Mouse (Mus musculus): ENCODE measurements around the gene Liph. TPM values are rescaled to one million over a fixed set of nuclear protein-coding genes. Genes with fewer than 3 reads are reported as not detected.
"Not testable (repeated sequence)": the region's sequence is repeated elsewhere in the genome, so short reads cannot be mapped to it uniquely, and the experiment has no call there.

The Liph gene
- polyA plus RNA-seq, 1 experiment from 2014 or later = 1.0 TPM

DNA sequence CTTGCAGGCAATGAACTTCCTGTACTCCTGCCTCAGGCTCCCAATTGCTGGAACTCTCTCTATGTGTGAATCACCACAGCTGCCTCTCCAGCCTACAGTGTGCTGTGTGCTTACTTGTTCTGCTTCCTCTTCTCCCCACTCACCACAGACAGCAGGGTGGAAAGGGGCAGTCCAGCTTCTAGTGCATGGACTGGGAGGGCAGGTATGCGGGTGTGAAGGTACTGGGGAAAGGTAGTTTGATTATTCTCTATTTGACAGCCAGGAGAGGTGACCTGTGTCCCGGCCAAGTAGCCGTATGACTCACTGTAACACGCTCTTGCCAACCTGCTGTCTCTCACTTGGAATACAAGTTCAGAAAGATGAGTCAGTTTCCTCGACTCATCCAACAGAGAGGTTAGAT lies 2.6 kb upstream of the Liph start:
- no peak for ATAC-seq
- H3K9me3 ChIP-seq (replicated peaks) = no peaks in the 10 kb centered on the region
- no peaks in the 10 kb centered on the region for H3K36me3 ChIP-seq
- peak overlapping the region; percentile 92 for H3K27ac ChIP-seq
- no peak overlapping the region for H3K4me3 ChIP-seq
- H3K4me2 ChIP-seq = no peak overlapping the region
- no peaks in the 10 kb centered on the region for H3K27me3 ChIP-seq (replicated peaks)
- 65% methylated on average over 5 of the region's 5 CpGs for WGBS (ENCODE audit: insufficient replicate concordance)
- peaks cover 44% of the 10 kb centered on the region for H3K4me1 ChIP-seq
- peak overlapping the region; percentile 64; the same call in 1 of the 2 replicates for H3K9ac ChIP-seq

DNA sequence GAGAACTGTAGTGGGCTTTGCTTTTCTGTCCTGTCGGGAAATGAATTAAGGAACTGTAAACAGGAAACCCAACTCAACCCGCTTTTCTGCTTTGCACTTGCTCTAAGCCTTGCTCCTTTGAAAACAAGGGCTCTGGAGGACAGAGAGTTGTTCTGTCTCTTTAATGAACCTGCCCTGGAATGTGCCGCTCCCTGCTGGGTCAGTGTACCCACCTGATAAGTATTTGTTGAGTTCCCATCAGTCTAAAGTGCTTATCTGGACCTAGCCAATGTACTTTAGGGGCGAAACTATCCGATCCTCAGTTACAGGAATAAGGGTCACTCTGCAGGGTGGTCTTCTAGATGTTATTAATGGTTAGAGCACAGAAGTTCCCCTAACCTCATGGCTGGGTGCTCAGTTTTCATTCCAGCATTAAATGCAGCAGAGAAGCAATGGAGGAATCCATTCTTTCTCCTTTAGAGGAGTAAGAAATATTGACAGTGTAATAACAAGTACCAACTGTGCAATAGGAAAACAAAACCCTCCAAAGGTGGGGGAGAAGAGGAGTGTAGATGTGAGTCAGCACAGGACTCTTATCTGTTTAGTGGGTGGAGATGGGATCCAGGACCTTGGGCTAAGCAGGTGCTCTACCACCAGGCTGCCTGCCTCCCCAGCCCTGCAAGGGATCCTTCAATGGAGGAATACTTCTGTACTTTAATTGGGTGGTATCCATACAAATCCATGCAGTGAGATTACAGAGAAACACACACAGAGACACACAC lies 1.6 kb upstream of the Liph start:
- Histone ChIP-seq H3K27ac (peak overlapping the region; percentile 92), H3K9me3 (replicated peaks) (no peaks in the 10 kb centered on the region), H3K4me3 (peak overlapping the region; percentile 28; the same call in 1 of the 2 replicates), H3K9ac (peak overlapping the region; percentile 64), H3K4me2 (peak overlapping the region; percentile 63), H3K27me3 (replicated peaks) (no peaks in the 10 kb centered on the region), H3K4me1 (peaks cover 44% of the 10 kb centered on the region), H3K36me3 (no peaks in the 10 kb centered on the region)
- ATAC-seq = peak; percentile 96
- WGBS (ENCODE audit: insufficient replicate concordance) = 6% methylated on average over 5 of the region's 5 CpGs

DNA sequence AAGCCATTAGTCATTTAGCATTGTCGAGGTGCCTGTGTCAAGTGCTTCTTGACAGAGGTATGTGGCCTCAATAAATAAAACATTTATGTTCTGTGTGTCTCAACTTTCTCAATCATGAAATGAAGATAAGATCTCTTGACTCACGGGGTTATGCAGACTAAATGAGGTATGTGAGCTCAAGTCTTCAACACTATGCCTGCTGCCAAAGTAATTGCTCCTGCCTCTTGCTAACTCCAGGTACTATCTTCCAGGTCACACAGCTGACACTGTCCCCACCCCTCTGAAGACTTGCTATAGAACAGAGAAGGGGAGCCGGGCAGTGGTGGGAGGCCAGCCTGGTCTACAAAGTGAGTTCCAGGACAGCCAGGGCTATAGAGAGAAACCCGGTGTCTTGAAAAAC lies 939 bp upstream of the Liph start:
- peak overlapping the region; percentile 63 for H3K4me2 ChIP-seq
- H3K4me3 ChIP-seq = peak overlapping the region; percentile 28; the same call in 1 of the 2 replicates
- 22% methylated on average over 4 of the region's 4 CpGs for WGBS (ENCODE audit: insufficient replicate concordance)
- H3K9me3 ChIP-seq (replicated peaks) = no peaks in the 10 kb centered on the region
- H3K27ac ChIP-seq = peak overlapping the region; percentile 92
- H3K4me1 ChIP-seq = peaks cover 39% of the 10 kb centered on the region
- peak; percentile 78 for ATAC-seq
- H3K9ac ChIP-seq = peak overlapping the region; percentile 64
- no peaks in the 10 kb centered on the region for H3K27me3 ChIP-seq (replicated peaks)
- H3K36me3 ChIP-seq = no peaks in the 10 kb centered on the region

DNA sequence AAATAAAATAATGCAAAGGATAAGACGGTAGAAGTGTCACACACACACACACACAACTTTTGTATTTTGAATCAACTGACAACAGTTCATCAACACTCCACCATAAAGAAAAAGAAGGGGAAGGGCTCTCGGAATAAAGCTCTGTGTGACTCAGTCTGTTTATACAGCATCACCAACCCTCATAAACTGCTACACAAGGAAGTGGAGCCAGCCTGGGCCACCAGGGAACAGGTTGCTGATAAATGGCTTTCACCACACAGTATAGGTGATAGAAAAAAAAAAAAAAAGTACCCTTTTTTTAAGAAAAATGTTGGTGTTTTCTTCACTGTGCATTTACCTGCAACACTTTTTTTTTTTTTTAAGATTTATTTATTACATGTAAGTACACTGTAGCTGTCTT lies 3.7 kb downstream of the Liph start:
- H3K9me3 ChIP-seq (replicated peaks) = no peaks in the 10 kb centered on the region
- H3K27ac ChIP-seq = no peak overlapping the region
- H3K4me2 ChIP-seq = no peak overlapping the region
- no peak overlapping the region for H3K4me3 ChIP-seq
- no peak overlapping the region for H3K9ac ChIP-seq
- WGBS (ENCODE audit: insufficient replicate concordance) = 73% methylated on average over 2 of the region's 2 CpGs
- H3K36me3 ChIP-seq = no peaks in the 10 kb centered on the region
- no peaks in the 10 kb centered on the region for H3K27me3 ChIP-seq (replicated peaks)
- peaks cover 22% of the 10 kb centered on the region for H3K4me1 ChIP-seq
- no peak for ATAC-seq

DNA sequence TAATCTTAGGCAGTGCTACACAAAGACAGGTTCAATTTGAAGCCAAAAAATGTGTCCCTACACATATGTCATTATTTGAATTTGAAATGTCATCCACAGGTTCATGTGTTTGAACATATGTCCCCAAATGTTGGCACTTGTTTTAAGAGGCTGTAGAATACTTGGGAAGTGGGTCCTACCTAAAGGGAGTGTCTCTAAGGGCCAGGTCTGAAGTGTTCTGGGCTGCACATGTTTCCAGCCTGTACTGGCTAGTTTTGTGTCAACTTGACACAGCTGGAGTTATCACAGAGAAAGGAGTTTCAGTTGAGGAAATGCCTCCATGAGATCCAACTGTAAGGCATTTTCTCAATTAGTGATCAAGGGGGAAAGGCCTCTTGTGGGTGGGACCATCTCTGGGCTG lies 4.6 kb downstream of the Liph start:
- not testable (repeated sequence) for H3K4me3 ChIP-seq

DNA sequence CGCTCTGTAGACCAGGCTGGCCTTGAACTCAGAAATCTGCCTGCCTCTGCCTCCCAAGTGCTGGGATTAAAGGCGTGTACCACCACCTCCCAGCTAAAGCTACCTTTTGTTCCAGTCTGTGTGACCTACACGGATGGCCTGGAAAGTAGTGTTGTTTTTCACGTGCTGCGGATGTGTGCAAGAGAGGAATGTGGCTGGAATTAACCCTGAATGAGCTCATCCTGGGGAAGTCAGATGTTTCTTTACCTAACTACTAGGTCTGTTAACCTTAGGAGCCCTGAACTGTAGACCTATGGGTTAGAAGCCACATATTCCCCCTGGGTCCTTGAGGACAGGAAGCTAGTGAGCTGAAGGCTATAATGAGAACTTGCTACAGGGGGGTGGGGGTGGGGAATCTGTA lies 7.5 kb downstream of the Liph start:
- H3K36me3 ChIP-seq = no peaks in the 10 kb centered on the region
- no peak overlapping the region for H3K4me2 ChIP-seq
- H3K4me1 ChIP-seq = no peaks in the 10 kb centered on the region
- H3K9ac ChIP-seq = no peak overlapping the region
- no peak overlapping the region for H3K27ac ChIP-seq
- no peaks in the 10 kb centered on the region for H3K27me3 ChIP-seq (replicated peaks)
- 65% methylated on average over 5 of the region's 5 CpGs for WGBS (ENCODE audit: insufficient replicate concordance)
- no peaks in the 10 kb centered on the region for H3K9me3 ChIP-seq (replicated peaks)
- no peak overlapping the region for H3K4me3 ChIP-seq
- ATAC-seq = no peak

More for the DNA sequence above, 4.6 kb downstream of the Liph start:
- not testable (repeated sequence) for H3K4me2 ChIP-seq; H3K27me3 ChIP-seq (replicated peaks); H3K36me3 ChIP-seq; H3K9me3 ChIP-seq (replicated peaks); ATAC-seq; H3K27ac ChIP-seq; H3K9ac ChIP-seq
- H3K4me1 ChIP-seq = peaks cover 13% of the 10 kb centered on the region

DNA sequence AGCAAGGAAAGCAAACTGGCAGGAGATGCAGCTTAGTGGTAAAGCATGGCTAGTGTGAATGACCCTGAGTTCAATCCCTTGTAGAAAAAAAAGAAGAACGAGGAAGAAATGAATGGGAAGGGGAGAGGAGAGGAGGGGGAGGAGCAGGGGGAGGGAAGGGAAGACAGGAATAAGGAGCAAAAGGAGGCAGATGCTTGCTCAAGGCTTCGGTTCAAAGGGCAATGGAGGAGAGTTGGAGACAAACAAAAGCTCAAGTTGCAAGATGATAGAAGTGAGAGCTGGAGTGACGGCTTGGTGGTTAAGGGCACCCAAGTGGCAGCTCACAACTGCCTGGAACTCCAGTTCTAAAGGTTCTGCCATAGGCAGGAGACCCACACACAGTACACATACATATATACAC lies 9.3 kb downstream of the Liph start:
- H3K9me3 ChIP-seq (replicated peaks) = no peaks in the 10 kb centered on the region
- no peak overlapping the region for H3K4me3 ChIP-seq
- no peaks in the 10 kb centered on the region for H3K4me1 ChIP-seq
- H3K27ac ChIP-seq = no peak overlapping the region
- WGBS (ENCODE audit: insufficient replicate concordance) = 53% methylated on average over 3 of the region's 3 CpGs
- no peak overlapping the region for H3K4me2 ChIP-seq
- no peak for ATAC-seq
- H3K36me3 ChIP-seq = no peaks in the 10 kb centered on the region
- no peaks in the 10 kb centered on the region for H3K27me3 ChIP-seq (replicated peaks)
- no peak overlapping the region for H3K9ac ChIP-seq

DNA sequence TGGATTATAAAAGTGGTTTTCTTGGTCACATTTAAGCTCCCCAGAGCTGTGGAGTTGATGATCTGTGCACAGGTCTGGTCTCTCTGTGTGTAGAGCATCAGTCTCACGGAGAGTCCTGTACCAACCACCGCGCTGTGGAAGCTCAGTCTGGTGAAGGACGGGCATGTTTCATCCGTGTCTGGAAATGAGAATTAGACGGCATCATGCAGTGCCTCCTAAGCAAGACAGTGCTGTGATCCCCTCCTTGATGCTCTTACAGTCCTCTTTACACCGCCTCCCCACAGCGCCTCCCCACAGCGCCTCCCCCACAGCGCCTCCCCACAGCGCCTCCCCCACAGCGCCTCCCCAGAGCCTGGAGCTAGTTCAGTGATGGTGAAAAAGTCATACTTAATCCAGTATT lies 11.4 kb downstream of the Liph start:
- ATAC-seq = no peak
- H3K27me3 ChIP-seq (replicated peaks) = no peaks in the 10 kb centered on the region
- no peaks in the 10 kb centered on the region for H3K36me3 ChIP-seq
- whole genome bisulfite sequencing (ENCODE audit: insufficient replicate concordance) = 81% methylated on average over 12 of the region's 12 CpGs
- H3K4me2 ChIP-seq = no peak overlapping the region
- H3K4me3 ChIP-seq = no peak overlapping the region
- no peaks in the 10 kb centered on the region for H3K9me3 ChIP-seq (replicated peaks)
- H3K9ac ChIP-seq = no peak overlapping the region
- H3K4me1 ChIP-seq = no peaks in the 10 kb centered on the region
- no peak overlapping the region for H3K27ac ChIP-seq

DNA sequence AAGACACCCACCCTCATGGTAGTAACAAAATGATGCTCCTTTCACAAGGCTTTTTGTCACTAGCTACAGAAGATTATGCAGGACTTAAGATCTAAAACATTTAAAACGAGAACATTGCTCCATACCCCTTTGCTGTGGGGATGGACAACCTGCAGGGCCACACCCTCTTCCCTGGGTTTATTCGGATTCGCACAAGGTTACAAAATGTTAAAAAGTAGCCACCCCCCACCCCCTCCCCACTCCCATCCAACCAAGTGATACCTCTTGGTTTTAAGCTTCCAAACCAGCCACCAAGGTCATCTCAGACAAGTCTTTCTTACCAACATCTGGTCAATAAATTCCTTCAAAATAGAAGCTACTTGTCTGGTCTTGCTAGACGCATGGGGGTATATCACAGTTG lies 11.9 kb downstream of the Liph start:
- Histone ChIP-seq H3K4me3 (no peak overlapping the region), H3K4me1 (no peaks in the 10 kb centered on the region), H3K36me3 (no peaks in the 10 kb centered on the region), H3K27ac (no peak overlapping the region), H3K27me3 (replicated peaks) (no peaks in the 10 kb centered on the region), H3K9ac (no peak overlapping the region), H3K9me3 (replicated peaks) (no peaks in the 10 kb centered on the region), H3K4me2 (no peak overlapping the region)
- 78% methylated on average over 4 of the region's 4 CpGs for WGBS (ENCODE audit: insufficient replicate concordance)
- no peak for ATAC-seq

DNA sequence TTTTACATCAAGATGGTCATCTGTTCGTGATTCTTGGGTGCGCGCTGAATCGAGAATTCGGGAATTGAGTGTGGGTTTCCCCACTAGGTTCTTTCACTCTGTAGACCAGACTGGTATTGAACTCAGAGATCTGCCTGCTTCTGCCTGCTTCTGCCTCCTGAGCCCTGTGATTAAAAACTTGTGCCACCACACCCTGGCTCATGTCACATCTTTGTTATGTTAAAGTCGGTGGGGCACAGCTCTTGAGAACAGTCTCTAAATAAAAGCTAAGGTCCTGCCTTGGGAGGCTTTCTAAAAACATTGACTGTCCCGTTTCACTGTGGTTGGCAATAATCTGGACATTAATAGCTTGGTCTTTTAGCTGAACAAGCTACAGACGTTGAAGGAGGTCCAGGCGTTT lies 12.3 kb downstream of the Liph start:
- ATAC-seq = no peak
- Histone ChIP-seq H3K36me3 (no peaks in the 10 kb centered on the region), H3K4me1 (no peaks in the 10 kb centered on the region), H3K4me2 (no peak overlapping the region), H3K9ac (no peak overlapping the region), H3K27ac (no peak overlapping the region), H3K9me3 (replicated peaks) (no peaks in the 10 kb centered on the region), H3K27me3 (replicated peaks) (no peaks in the 10 kb centered on the region), H3K4me3 (no peak overlapping the region)
- WGBS (ENCODE audit: insufficient replicate concordance) = 84% methylated on average over 9 of the region's 9 CpGs

DNA sequence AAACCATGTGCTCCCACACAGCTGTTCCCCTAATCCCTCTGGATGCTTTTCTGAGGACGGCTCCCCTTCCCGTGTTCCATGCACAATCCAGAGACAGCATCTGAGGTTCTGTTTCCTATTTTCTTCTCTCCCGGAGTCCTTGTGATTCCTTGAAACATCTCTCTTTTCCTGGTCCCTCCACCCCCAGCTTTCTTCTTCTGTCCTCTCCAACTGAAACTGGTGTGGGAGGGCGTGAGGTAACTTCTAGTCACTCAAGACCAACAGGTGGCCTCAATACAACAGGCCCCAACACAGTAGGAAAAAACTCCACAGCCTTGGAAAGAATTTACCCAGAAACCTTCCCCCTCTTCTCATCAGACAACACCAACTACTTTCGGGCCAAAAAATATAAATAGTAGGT lies 18.1 kb downstream of the Liph start:
- H3K27me3 ChIP-seq (replicated peaks) = peaks cover 19% of the 10 kb centered on the region
- H3K9ac ChIP-seq = no peak overlapping the region
- no peak for ATAC-seq
- no peak overlapping the region for H3K4me3 ChIP-seq
- no peaks in the 10 kb centered on the region for H3K36me3 ChIP-seq
- H3K9me3 ChIP-seq (replicated peaks) = no peaks in the 10 kb centered on the region
- H3K4me1 ChIP-seq = peaks cover 8% of the 10 kb centered on the region; the same call in 1 of the 2 replicates
- no peak overlapping the region for H3K27ac ChIP-seq
- H3K4me2 ChIP-seq = no peak overlapping the region
- 62% methylated on average over 5 of the region's 5 CpGs for WGBS (ENCODE audit: insufficient replicate concordance)

DNA sequence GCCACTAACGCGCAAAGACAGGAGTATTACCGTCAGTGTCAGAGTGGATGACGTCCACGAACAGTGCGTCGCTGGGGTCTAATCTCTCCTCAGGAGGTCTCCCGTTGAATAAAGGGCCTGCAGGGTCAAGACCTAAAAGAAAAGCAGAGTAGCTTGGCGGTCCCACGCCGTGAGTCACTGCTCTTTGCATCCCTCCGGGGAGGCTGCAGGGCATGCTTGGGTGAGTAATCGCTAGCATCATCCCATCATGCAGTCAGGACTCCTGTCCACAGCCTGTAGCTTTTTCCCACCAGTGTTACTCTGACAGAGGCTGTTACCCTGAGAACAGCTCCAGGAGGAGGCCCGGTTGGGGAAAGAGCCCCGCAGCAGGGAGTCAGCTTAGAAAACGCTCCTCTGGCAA lies 19.3 kb downstream of the Liph start:
- H3K27me3 ChIP-seq (replicated peaks) = peaks cover 19% of the 10 kb centered on the region
- no peak for ATAC-seq
- peaks cover 8% of the 10 kb centered on the region; the same call in 1 of the 2 replicates for H3K4me1 ChIP-seq
- no peaks in the 10 kb centered on the region for H3K9me3 ChIP-seq (replicated peaks)
- WGBS (ENCODE audit: insufficient replicate concordance) = 18% methylated on average over 16 of the region's 16 CpGs
- peak overlapping the region; percentile 33 for H3K4me2 ChIP-seq
- no peak overlapping the region for H3K9ac ChIP-seq
- no peak overlapping the region for H3K4me3 ChIP-seq
- H3K27ac ChIP-seq = no peak overlapping the region
- H3K36me3 ChIP-seq = no peaks in the 10 kb centered on the region

DNA sequence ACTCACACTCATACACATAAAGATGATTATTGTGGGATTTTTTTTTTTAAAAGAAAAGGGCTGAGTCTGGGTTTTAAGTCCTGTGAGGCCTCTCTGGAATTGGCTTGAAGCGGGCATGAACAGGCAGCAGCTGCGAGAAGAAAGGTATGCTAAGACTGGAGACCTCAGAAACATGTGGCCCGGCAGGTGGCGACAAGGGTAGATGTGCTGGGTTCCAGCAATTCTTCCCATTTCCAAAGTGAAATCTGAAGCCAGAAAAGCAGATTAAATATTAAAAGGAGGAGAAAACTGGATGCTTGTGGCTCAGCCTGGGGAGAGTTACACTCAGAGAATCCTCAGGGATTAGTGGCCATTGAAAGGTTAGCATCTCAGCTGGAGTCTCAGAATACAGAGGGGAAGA lies 24.0 kb downstream of the Liph start:
- peaks cover 8% of the 10 kb centered on the region; the same call in 1 of the 2 replicates for H3K4me1 ChIP-seq
- ATAC-seq = no peak

More for the DNA sequence above, 24.0 kb downstream of the Liph start:
- no peaks in the 10 kb centered on the region for H3K9me3 ChIP-seq (replicated peaks)
- H3K27ac ChIP-seq = no peak overlapping the region
- WGBS (ENCODE audit: insufficient replicate concordance) = 68% methylated on average over 4 of the region's 4 CpGs
- H3K9ac ChIP-seq = no peak overlapping the region
- no peaks in the 10 kb centered on the region for H3K36me3 ChIP-seq
- no peak overlapping the region for H3K4me3 ChIP-seq
- peaks cover 18% of the 10 kb centered on the region for H3K27me3 ChIP-seq (replicated peaks)
- H3K4me2 ChIP-seq = no peak overlapping the region
